Comparison of ENCODE assay signal across 13 mouse cellular contexts in the genomic region with DNA sequence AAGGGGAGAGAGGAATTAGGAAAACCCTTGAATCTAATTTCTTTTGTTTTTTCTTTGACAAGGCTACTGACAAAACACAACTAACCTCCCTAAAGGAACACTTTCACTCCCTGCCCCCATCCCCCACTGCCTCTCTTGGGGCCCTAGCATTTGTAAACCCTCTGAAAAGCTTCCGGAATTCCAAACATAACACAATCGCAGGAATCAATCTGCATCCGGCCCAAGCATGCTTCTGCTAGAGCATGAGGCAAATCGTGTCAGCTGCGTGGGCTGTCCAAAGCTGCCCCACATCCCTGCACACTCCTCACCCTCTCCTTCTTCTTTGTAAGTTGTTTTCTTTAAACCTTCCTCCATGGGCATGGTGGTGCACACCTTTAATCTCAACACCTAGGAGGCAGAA. TPM values are rescaled to one million over a fixed set of nuclear protein-coding genes. Genes with fewer than 3 reads are reported as not detected.
A peak's percentile ranks its signal among the peaks of the same experiment; 100 is the strongest.
DNase-seq lines count a peak whose midpoint lies in the region; ATAC-seq and TF ChIP-seq lines count a peak whose summit lies in the region.
"Had no signal": no experiment of that assay in that cellular context is flagged by ENCODE, and none has a peak within 500 bp of the region (broad histone marks: within the 10 kb centered on the region; RNA-seq: fewer than 3 reads in every experiment).

No protein-coding gene starts in this region.

- H3K27ac ChIP-seq in hindbrain, embryonic 12.5 days = peak overlapping the region; percentile 6; the same call in 1 of the 2 replicates
- no peak overlapping the region for H3K27ac ChIP-seq in hindbrain, embryonic 13.5 days
- H3K27ac ChIP-seq in heart, adult 2 months = 0 out of 2 replicates have a peak overlapping the region, but pooled peaks have one; percentile 26
- H3K27ac ChIP-seq in kidney, embryonic 15.5 days = peak overlapping the region; percentile 72
- H3K27ac ChIP-seq: liver, embryonic 12.5 days had no signal

- H3K4me1 ChIP-seq in hindbrain, embryonic 12.5 days = peaks cover 18% of the 10 kb centered on the region
- peaks cover 21% of the 10 kb centered on the region for H3K4me1 ChIP-seq in hindbrain, embryonic 13.5 days (replicated peaks)
- H3K4me1 ChIP-seq in heart, adult 2 months (ENCODE audit: control insufficient read depth, insufficient read depth, low read length) = peaks cover 2% of the 10 kb centered on the region
- H3K4me1 ChIP-seq in kidney, embryonic 15.5 days = peaks cover 19% of the 10 kb centered on the region
- H3K4me1 ChIP-seq: liver, embryonic 12.5 days had no signal

- intact Hi-C loops in heart, adult 2 months (cut with DNase I) = no loop called here

- no peak for TF ChIP-seq CTCF in heart, adult 2 months (IDR thresholded peaks at IDR 0.05)

- H3K9ac ChIP-seq in hindbrain, embryonic 12.5 days = no peak overlapping the region
- no peak overlapping the region for H3K9ac ChIP-seq in hindbrain, embryonic 13.5 days
- no peak overlapping the region for H3K9ac ChIP-seq in heart, adult 2 months (ENCODE audit: low read depth, low read length)
- no peak overlapping the region for H3K9ac ChIP-seq in kidney, embryonic 15.5 days
- H3K9ac ChIP-seq: liver, embryonic 12.5 days had no signal

- H3K9me3 ChIP-seq in hindbrain, embryonic 12.5 days (replicated peaks) = no peaks in the 10 kb centered on the region
- no peaks in the 10 kb centered on the region for H3K9me3 ChIP-seq in hindbrain, embryonic 13.5 days
- peaks cover 7% of the 10 kb centered on the region; the same call in 1 of the 2 replicates for H3K9me3 ChIP-seq in kidney, embryonic 15.5 days (replicated peaks)

- DNase-seq in heart, adult 2 months = peak; percentile 33 to 39
- peak; percentile 77 for DNase-seq in lung, postnatal 36 days
- no peak for DNase-seq in urinary bladder, postnatal 36 days (ENCODE audit: low spot score in 2 of 2)
- no peak for DNase-seq in cerebellum, adult 18-20 months
- no peak for DNase-seq in layer of hippocampus, postnatal 25 days (ENCODE audit: extremely low spot score in 1 of 2, low spot score in 1 of 2)
- DNase-seq: cerebellum, adult 11 months; gastrocnemius, postnatal 36 days; retina, postnatal 1 day had no signal

- no peaks in the 10 kb centered on the region for H3K79me2 ChIP-seq in heart, adult 2 months (replicated peaks; ENCODE audit: control insufficient read depth, insufficient read depth, low read length)

- H3K36me3 ChIP-seq in hindbrain, embryonic 12.5 days = no peaks in the 10 kb centered on the region
- no peaks in the 10 kb centered on the region for H3K36me3 ChIP-seq in hindbrain, embryonic 13.5 days
- H3K36me3 ChIP-seq in heart, adult 2 months (ENCODE audit: control insufficient read depth, insufficient read depth, low read length) = no peaks in the 10 kb centered on the region
- H3K36me3 ChIP-seq in kidney, embryonic 15.5 days = no peaks in the 10 kb centered on the region
- H3K36me3 ChIP-seq: liver, embryonic 12.5 days had no signal

- peaks cover 3% of the 10 kb centered on the region; the same call in 1 of the 2 replicates for H3K27me3 ChIP-seq in hindbrain, embryonic 12.5 days
- H3K27me3 ChIP-seq in hindbrain, embryonic 13.5 days = no peaks in the 10 kb centered on the region
- H3K27me3 ChIP-seq in heart, adult 2 months (ENCODE audit: control insufficient read depth, insufficient read depth, low read length) = no peaks in the 10 kb centered on the region
- H3K27me3 ChIP-seq in kidney, embryonic 15.5 days = 0 out of 2 replicates have a peak, but pooled peaks cover 6% of the 10 kb centered on the region
- H3K27me3 ChIP-seq: liver, embryonic 12.5 days had no signal

- TF ChIP-seq EP300 in heart, adult 2 months (IDR thresholded peaks at IDR 0.05; ENCODE audit: insufficient read depth, low read depth, low read length) = peak; percentile 84

- H3K4me2 ChIP-seq in hindbrain, embryonic 12.5 days (replicated peaks) = no peak overlapping the region
- H3K4me2 ChIP-seq in hindbrain, embryonic 13.5 days = no peak overlapping the region
- H3K4me2 ChIP-seq in kidney, embryonic 15.5 days = no peak overlapping the region
- H3K4me2 ChIP-seq: liver, embryonic 12.5 days had no signal

- no peak for TF ChIP-seq POLR2A in heart, adult 2 months (IDR thresholded peaks at IDR 0.05; ENCODE audit: insufficient read depth, low read depth, low read length)

- H3K4me3 ChIP-seq in hindbrain, embryonic 12.5 days = no peak overlapping the region
- H3K4me3 ChIP-seq in hindbrain, embryonic 13.5 days = no peak overlapping the region
- no peak overlapping the region for H3K4me3 ChIP-seq in heart, adult 2 months
- H3K4me3 ChIP-seq in kidney, embryonic 15.5 days (replicated peaks) = no peak overlapping the region
- H3K4me3 ChIP-seq: liver, embryonic 12.5 days; myocyte had no signal

- no peak for ATAC-seq in hindbrain, embryonic 12.5 days (ENCODE audit: low FRiP score)
- ATAC-seq in hindbrain, embryonic 13.5 days (ENCODE audit: low FRiP score) = no peak
- ATAC-seq in kidney, embryonic 15.5 days (replicated peaks; ENCODE audit: low FRiP score) = peak; percentile 54; the same call in 1 of the 2 replicates
- ATAC-seq: liver, embryonic 12.5 days had no signal

- 34% methylated on average over 5 of the region's 5 CpGs for WGBS in hindbrain, embryonic 12.5 days
- WGBS in hindbrain, embryonic 13.5 days = 37% methylated on average over 5 of the region's 5 CpGs
- WGBS in heart, adult 2 months = 26% methylated on average over 5 of the region's 5 CpGs
- WGBS in kidney, embryonic 15.5 days = 27% methylated on average over 5 of the region's 5 CpGs

RNA-seq across cellular contexts. Expression of gene Scml4, which starts 4.9 kb away (rescaled TPM):
- 4.0 and 4.3 TPM in 2 replicates for polyA plus RNA-seq in hindbrain, embryonic 12.5 days (2016; fragmentation: Nextera tagmentation; extraction: Ambion mirVana)
- 7.1 and 10.2 TPM in 2 replicates for polyA plus RNA-seq in hindbrain, embryonic 13.5 days (2015; fragmentation: Nextera tagmentation; extraction: Ambion mirVana)
- total RNA-seq in heart, adult 2 months (2021) = 1 to 10 TPM in 1 of 2 experiments, under 1 TPM in 1; 0.84 to 1.3 TPM
- polyA plus RNA-seq in heart, adult 2 months (2012; rRNA removed) = 1.3 and 2.1 TPM in 2 replicates
- 1.4 and 1.5 TPM in 2 replicates for polyA plus RNA-seq in kidney, embryonic 15.5 days (2015; fragmentation: Nextera tagmentation; extraction: Ambion mirVana)
- total RNA-seq in layer of hippocampus, postnatal 25 days (2021) = 1 to 10 TPM; 5.1 to 5.3 TPM

Comparison
In these comparisons a context has a peak if more than half of its experiments do, and no peak if none do; other contexts are left out.
1. DNase-seq: peak in heart, adult 2 months (2 of 2) and lung, postnatal 36 days (single experiment); none in urinary bladder, postnatal 36 days (0 of 2), cerebellum, adult 18-20 months (0 of 2) and layer of hippocampus, postnatal 25 days (0 of 2).